Mouse (Mus musculus): Measurements from ENCODE around the gene Ier5l.

Ier5l gene

DNA sequence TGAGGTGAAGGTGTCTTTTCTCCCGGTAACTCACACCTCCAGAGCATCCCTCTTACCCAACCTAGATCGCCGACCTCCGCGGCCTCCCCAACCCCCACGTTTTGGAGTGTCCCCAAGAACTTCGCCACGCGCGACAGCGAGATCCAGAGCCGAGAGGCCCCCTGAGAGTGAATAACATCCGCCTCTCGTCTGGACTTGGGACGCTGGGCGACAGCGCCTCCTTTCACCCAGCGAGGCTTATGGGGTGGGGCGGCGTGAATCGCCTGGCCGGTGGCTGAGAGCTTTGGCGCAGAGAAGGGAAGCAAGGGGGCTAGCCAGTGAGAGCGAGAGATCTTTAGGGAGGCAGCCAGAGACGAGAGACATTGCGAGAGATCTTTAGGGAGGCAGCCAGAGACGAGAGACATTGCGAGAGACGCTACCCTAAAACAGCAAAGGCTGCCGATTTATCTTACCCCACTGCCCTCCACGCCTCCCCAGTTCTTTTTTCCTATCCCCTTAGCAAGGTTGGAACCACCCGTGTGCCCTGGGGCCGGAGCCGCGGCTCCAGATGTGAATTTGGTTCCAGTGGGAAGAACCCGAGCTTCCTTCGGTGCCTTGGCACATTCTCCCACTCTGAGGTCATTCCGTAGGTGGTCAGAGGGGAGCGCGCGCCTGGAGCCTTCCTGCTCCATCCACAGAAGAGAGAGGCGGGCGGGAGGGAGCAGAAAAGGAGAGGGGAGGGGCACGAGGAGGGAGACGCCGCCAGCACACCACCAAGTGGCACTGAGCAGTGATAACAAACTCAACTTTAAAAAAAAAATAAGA is 3.7 kb downstream of the Ier5l start:
- in situ Hi-C loops (cut with MseI, MboI): loop anchor here (5.0 to 10.0 kb wide), 2 partner anchors 307 to 324 kb away; no protein-coding TSS in a partner anchor

- in situ Hi-C loops (cut with MseI, MboI): loop anchor here (5.0 to 10.0 kb wide), 2 partner anchors 308 to 325 kb away; no protein-coding TSS in a partner anchor
These were observed 4.2 kb downstream of the Ier5l start for GRCm38 (mm10) chr2:30469796-30470142.

DNA sequence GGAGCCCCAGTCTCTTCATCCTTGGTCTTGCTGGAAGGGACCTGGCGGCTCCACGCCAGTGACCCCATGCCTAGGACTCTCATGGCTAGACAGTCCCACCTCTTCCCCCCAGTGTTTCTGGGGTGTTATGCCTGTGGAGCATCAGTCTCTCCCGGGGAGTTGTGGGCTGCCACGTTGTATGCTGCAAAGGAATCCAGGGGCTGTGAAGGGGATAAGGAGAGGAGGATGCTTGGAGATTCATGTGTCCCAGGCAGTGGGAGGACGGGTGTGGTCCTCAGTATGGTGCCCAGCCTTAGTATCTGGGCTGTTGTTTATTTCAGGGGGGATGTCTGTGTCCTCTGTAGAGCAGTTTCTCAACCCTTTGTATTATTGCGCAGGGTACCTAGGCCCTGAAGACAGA is 5.0 kb downstream of the Ier5l start:
- in situ Hi-C loops (cut with MseI, MboI): no loop called here

- in situ Hi-C loops (cut with MseI, MboI): no loop called here
These were observed 7.2 kb downstream of the Ier5l start for GRCm38 (mm10) chr2:30466787-30467186.

- in situ Hi-C loops (cut with MseI, MboI): no loop called here
These were observed 9.6 kb downstream of the Ier5l start for GRCm38 (mm10) chr2:30464411-30464810.

DNA sequence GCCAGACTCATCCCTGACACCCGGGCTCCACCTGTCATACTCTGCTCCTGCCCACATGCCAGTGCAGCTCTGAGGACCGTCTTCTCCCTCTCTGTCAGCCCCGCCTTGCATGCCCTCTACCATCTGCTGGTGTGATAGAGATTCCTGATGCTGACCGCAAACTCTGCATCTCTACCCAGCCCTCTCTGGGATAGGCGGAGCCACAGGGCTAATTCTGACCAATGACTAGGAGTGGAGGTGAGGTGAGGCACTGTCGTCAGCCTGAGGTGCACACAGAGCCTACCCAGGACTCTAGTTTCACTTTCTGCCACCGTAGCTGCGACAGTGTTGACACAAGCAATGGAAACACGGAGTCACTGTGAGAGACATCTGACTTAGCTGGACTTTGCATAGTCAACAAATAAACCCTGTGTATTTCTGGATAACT is 10.1 kb downstream of the Ier5l start:
- in situ Hi-C loops (cut with MseI, MboI): no loop called here

DNA sequence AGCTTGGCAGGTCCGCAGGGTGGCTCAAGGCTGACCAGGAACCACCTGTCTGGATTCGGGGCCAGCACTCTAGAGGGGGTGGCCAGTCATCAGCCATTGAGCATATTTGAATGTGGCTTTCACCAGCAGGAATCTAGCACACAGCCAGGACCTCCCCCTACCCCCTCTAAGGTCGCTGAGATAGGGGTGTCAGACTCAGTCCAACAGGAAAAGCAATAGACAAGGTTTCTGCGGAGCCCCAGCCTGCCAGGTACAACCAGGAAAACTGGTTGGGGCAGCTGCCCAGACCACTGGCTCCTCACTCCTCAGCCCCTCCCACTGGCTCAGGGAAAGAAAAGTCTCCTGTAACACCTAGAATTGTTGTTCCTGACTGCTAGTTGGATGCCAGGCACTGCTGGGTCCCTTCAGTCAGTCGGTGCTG is 10.7 kb downstream of the Ier5l start:
- in situ Hi-C loops (cut with MseI, MboI): no loop called here

- in situ Hi-C loops (cut with MseI, MboI): no loop called here
These were observed 14.8 kb downstream of the Ier5l start for GRCm38 (mm10) chr2:30459241-30459640.

DNA sequence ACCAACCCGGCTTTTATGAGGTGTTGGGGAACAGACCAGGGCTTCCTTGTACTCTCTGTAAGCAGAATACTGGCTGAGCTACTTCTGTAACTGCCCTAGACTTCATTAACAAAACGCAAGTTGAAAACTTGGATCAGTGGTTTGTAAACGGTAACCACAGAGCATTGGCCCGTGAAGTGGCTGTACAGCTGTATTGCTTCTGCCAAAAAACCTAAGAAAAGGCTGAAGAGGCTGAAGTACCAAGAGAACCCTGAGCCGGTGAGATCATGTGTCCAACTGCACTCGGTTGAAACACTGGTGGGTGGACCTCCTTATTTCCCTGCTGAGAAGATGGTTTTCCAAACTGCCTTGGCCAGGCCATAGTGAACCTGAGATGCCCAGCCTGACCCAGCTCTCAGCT is 15.7 kb downstream of the Ier5l start:
- in situ Hi-C loops (cut with MseI, MboI): no loop called here

GRCm38 (mm10) chr2:30456104-30456980 is 17.7 kb downstream of the Ier5l start:
- in situ Hi-C loops (cut with MseI, MboI): no loop called here

GRCm38 (mm10) chr2:30454587-30454986 is 19.4 kb downstream of the Ier5l start:
- in situ Hi-C loops (cut with MseI, MboI): no loop called here

DNA sequence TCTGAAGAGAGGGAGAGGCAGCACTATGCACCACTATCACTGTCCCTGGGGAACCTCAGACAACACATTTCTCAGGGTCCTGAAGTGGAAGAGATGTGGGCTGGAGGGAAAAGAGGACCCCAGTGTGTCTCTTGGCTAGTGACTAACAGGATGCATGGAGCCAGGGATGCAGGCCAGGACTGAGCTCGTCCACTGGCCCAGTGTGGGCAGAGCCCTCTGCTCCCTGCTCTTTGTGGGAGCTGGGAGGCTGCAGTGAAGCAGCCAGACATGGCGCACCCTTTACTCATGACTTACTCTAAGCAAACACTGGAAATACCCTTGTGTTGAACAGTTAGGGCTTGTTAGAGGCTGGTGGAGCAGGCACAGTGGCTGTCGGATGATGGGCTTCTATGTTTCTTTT is 20.4 kb downstream of the Ier5l start:
- in situ Hi-C loops (cut with MseI, MboI): no loop called here

- in situ Hi-C loops (cut with MseI, MboI): no loop called here
These were observed 22.5 kb downstream of the Ier5l start for GRCm38 (mm10) chr2:30451525-30451924.

DNA sequence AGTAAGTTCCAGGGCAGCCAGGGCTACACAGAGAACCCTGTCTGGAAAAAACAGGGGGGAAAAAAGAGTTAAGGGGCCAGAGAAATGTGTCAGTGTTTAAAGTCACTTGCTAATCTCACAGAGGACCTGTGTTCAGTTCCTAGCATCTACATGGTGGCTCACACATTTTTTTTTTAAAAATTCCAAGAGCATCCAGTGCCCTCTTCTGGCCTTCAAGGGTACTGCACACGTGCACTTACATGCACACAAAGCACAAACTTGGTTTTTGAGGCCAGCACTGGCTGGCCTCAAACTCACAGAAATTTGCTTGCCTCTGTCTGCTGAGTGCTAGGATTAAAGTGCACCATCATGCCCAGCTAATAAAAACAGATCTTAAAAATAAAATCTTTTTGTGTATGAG is 23.5 kb downstream of the Ier5l start:
- in situ Hi-C loops (cut with MseI, MboI): no loop called here

GRCm38 (mm10) chr2:30448371-30448770 is 25.6 kb downstream of the Ier5l start:
- in situ Hi-C loops (cut with MseI, MboI): no loop called here

GRCm38 (mm10) chr2:30446891-30447826 is 26.9 kb downstream of the Ier5l start:
- in situ Hi-C loops (cut with MseI, MboI): no loop called here

DNA sequence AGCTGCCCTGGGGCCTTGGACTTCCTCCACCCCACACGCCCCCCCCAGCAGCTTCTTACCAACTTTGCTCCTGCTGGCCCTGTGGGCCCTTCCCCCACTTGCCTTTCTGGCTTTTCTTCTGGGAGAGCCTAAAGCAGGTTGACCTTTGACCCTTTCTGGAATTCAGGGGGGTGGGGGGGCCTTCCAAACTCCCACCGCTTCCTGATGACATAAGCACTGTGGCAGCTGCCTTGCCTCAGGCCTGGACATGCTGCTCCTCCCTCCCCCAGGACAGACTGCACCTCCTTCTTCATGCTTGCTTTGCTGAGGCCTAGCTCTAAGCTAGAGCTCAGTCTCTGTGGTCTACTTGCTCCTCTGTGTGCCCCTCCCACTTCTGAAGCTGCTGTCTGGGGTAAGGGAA is 28.7 kb downstream of the Ier5l start:
- in situ Hi-C loops (cut with MseI, MboI): no loop called here

- in situ Hi-C loops (cut with MseI, MboI): no loop called here
These were observed 29.6 kb downstream of the Ier5l start for GRCm38 (mm10) chr2:30444450-30444849.

- in situ Hi-C loops (cut with MseI, MboI): no loop called here
These were observed 30.0 kb downstream of the Ier5l start for GRCm38 (mm10) chr2:30444006-30444405.

- in situ Hi-C loops (cut with MseI, MboI): no loop called here
These were observed 30.7 kb downstream of the Ier5l start for GRCm38 (mm10) chr2:30443281-30443680.

DNA sequence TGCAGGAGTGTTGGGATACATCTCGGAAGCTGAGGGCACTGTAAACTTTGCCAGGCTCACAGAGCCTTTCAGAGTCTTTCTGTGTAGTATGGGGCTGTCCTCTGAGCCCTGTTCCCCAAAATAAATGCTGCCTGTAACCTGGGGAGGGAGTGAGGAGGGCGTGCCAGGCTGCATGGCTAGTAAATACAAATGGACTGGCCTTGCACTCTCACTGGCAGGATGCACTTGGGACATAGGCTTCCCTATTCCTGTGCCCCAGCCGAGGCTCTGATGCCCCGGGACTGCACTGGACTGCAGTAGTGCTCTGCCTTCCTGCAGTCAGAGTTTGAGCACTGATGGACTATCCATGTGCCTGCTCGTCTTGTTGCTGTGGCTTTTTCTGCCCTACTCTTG is 31.5 kb downstream of the Ier5l start:
- in situ Hi-C loops (cut with MseI, MboI): no loop called here
